Mouse (Mus musculus): Measurements from ENCODE around the gene Olfr411.
A peak's percentile ranks its signal among the peaks of the same experiment; 100 is the strongest.

The Olfr411 gene

GRCm38 (mm10) chr11:74352550-74352949 lies at the start of gene Olfr411:
Gene Olfr411, minus strand, starts transcription at chr11:74352650.
- DNase-seq (ENCODE audit: extremely low read depth, insufficient read length, low spot score) = no peak

- DNase-seq (ENCODE audit: extremely low read depth, insufficient read length, low spot score) = no peak
Measured at GRCm38 (mm10) chr11:74402126-74402525, 49.7 kb upstream of the Olfr411 start.

- no peak for DNase-seq (ENCODE audit: extremely low read depth, insufficient read length, low spot score)
Measured at GRCm38 (mm10) chr11:74395583-74395982, 43.1 kb upstream of the Olfr411 start.

GRCm38 (mm10) chr11:74393489-74393888 lies 41.0 kb upstream of the Olfr411 start:
- DNase-seq (ENCODE audit: extremely low read depth, insufficient read length, low spot score) = no peak

GRCm38 (mm10) chr11:74392903-74393302 lies 40.5 kb upstream of the Olfr411 start:
- DNase-seq (ENCODE audit: extremely low read depth, insufficient read length, low spot score) = no peak

GRCm38 (mm10) chr11:74391899-74392298 lies 39.4 kb upstream of the Olfr411 start:
- no peak for DNase-seq (ENCODE audit: extremely low read depth, insufficient read length, low spot score)

GRCm38 (mm10) chr11:74387203-74387602 lies 34.8 kb upstream of the Olfr411 start:
- no peak for DNase-seq (ENCODE audit: extremely low read depth, insufficient read length, low spot score)

GRCm38 (mm10) chr11:74385674-74386073 lies 33.2 kb upstream of the Olfr411 start:
- DNase-seq (ENCODE audit: extremely low read depth, insufficient read length, low spot score) = no peak

GRCm38 (mm10) chr11:74379166-74379873 lies 26.9 kb upstream of the Olfr411 start:
- no peak for DNase-seq (ENCODE audit: extremely low read depth, insufficient read length, low spot score)

GRCm38 (mm10) chr11:74376847-74377246 lies 24.4 kb upstream of the Olfr411 start:
- no peak for DNase-seq (ENCODE audit: extremely low read depth, insufficient read length, low spot score)

GRCm38 (mm10) chr11:74371393-74372100 lies 19.1 kb upstream of the Olfr411 start:
- peak; percentile 45 for DNase-seq (ENCODE audit: extremely low read depth, insufficient read length, low spot score)

GRCm38 (mm10) chr11:74361769-74362168 lies 9.3 kb upstream of the Olfr411 start, which contains the start of gene Olfr412:
Gene Olfr412, plus strand, starts transcription at chr11:74362069.
- no peak for DNase-seq (ENCODE audit: extremely low read depth, insufficient read length, low spot score)

GRCm38 (mm10) chr11:74337931-74338330 lies 14.5 kb downstream of the Olfr411 start, which contains the start of gene Olfr410:
Gene Olfr410, minus strand, starts transcription at chr11:74338031.
- no peak for DNase-seq (ENCODE audit: extremely low read depth, insufficient read length, low spot score)

- DNase-seq (ENCODE audit: extremely low read depth, insufficient read length, low spot score) = no peak
Measured at GRCm38 (mm10) chr11:74328781-74329180, 23.7 kb downstream of the Olfr411 start.

GRCm38 (mm10) chr11:74326044-74326443 lies 26.4 kb downstream of the Olfr411 start:
- no peak for DNase-seq (ENCODE audit: extremely low read depth, insufficient read length, low spot score)

Measured in 3134 (cell line).